Mouse (Mus musculus) limb, embryonic 10.5 days (tissue): Measurements from ENCODE around the gene Ppp1r35. TPM values are rescaled to one million over a fixed set of nuclear protein-coding genes. Genes with fewer than 3 reads are reported as not detected.
A peak's percentile ranks its signal among the peaks of the same experiment; 100 is the strongest.
"Not testable (repeated sequence)": the region's sequence is repeated elsewhere in the genome, so short reads cannot be mapped to it uniquely, and the experiment has no call there.

ENCODE experiments used
- DNase-seq: peaks from one replicate; pipeline ENCODE4 v3.0.0-alpha.2; 2017; ENCODE audit warnings: low spot score
- H3K27ac ChIP-seq: fragments of 300-500 bp; sonication (generic); 2 replicates; pipeline ENCODE4 v1.5.1; 2016; ENCODE audit warnings: mild to moderate bottlenecking
- H3K27me3 ChIP-seq: fragments of 300-500 bp; sonication (generic); 2 replicates; pipeline ENCODE4 v1.6.1; 2016; ENCODE audit warnings: low read depth, mild to moderate bottlenecking; ENCODE audit not compliant: poor library complexity, severe bottlenecking
- H3K36me3 ChIP-seq: fragments of 300-500 bp; sonication (generic); 2 replicates; pipeline ENCODE4 v1.6.1; 2016; ENCODE audit warnings: mild to moderate bottlenecking, moderate library complexity
- H3K4me1 ChIP-seq: fragments of 300-500 bp; sonication (generic); 2 replicates; pipeline ENCODE4 v1.6.1; 2016
- H3K4me3 ChIP-seq: fragments of 300-500 bp; sonication (generic); 2 replicates; pipeline ENCODE4 v1.5.1; 2016; ENCODE audit warnings: mild to moderate bottlenecking, moderate library complexity
- H3K9me3 ChIP-seq: fragments of 300-500 bp; sonication (generic); replicated peaks from 2 replicates; pipeline ENCODE4 v1.6.1; 2016; ENCODE audit warnings: mild to moderate bottlenecking
- WGBS: fragments of 180-500 bp; shearing (Covaris S2); methylation state at CpG from one replicate; pipeline ENCODE4 v1.1.7; 2016; 5-methylcytosine and 5-hydroxymethylcytosine counted together
- polyA plus RNA-seq: library from polyadenylated mRNA; unstranded; fragments of >200 nt; fragmentation: Nextera tagmentation; extraction: Ambion mirVana; gene quantifications from 2 replicates; pipeline ENCODE4 v1.2.1, GENCODE M21; 2016

The Ppp1r35 gene
- polyA plus RNA-seq, 1 experiment from 2014 or later = 49.5 TPM

GRCm38 (mm10) chr5:137745214-137746171, 33.2 kb upstream of the Ppp1r35 start, which contains the start of gene Tsc22d4:
TSS of gene Tsc22d4 (plus strand) at chr5:137745730.
- Histone ChIP-seq H3K4me3 (peak within 1 kb of the TSS; percentile 81), H3K36me3 (peaks cover 10% of the 10 kb centered on the region), H3K27me3 (no peaks in the 10 kb centered on the region), H3K9me3 (no peaks in the 10 kb centered on the region), H3K4me1 (peaks cover 59% of the 10 kb centered on the region), H3K27ac (peak within 1 kb of the TSS; percentile 88)
- 7% methylated on average over 28 of the region's 28 CpGs for WGBS
- peak; percentile 92 for DNase-seq

- no peaks in the 10 kb centered on the region for H3K9me3 ChIP-seq
- peaks cover 18% of the 10 kb centered on the region for H3K36me3 ChIP-seq
- DNase-seq = peak; percentile 81
- peak overlapping the region; percentile 81 for H3K4me3 ChIP-seq
- H3K4me1 ChIP-seq = peaks cover 50% of the 10 kb centered on the region
- 0% methylated on average over 20 of the region's 20 CpGs for WGBS
- no peaks in the 10 kb centered on the region for H3K27me3 ChIP-seq
- peak overlapping the region; percentile 88 for H3K27ac ChIP-seq
Observed at GRCm38 (mm10) chr5:137746282-137746850, 32.3 kb upstream of the Ppp1r35 start.

GRCm38 (mm10) chr5:137746851-137747325, 31.8 kb upstream of the Ppp1r35 start:
- Histone ChIP-seq H3K4me3 (peak overlapping the region; percentile 81), H3K4me1 (peaks cover 45% of the 10 kb centered on the region), H3K9me3 (no peaks in the 10 kb centered on the region), H3K27ac (peak overlapping the region; percentile 88), H3K27me3 (no peaks in the 10 kb centered on the region), H3K36me3 (peaks cover 24% of the 10 kb centered on the region)
- peak; percentile 57 for DNase-seq
- WGBS = under 1% methylated on average over 16 of the region's 16 CpGs

- DNase-seq = peak; percentile 54
- no peaks in the 10 kb centered on the region for H3K27me3 ChIP-seq
- H3K36me3 ChIP-seq = peaks cover 29% of the 10 kb centered on the region
- WGBS = 5% methylated on average over 26 of the region's 26 CpGs
- H3K27ac ChIP-seq = peak overlapping the region; percentile 88
- no peaks in the 10 kb centered on the region for H3K9me3 ChIP-seq
- peaks cover 43% of the 10 kb centered on the region for H3K4me1 ChIP-seq
- peak overlapping the region; percentile 81 for H3K4me3 ChIP-seq
Observed at GRCm38 (mm10) chr5:137747326-137747961, 31.2 kb upstream of the Ppp1r35 start.

GRCm38 (mm10) chr5:137748130-137748770, 30.4 kb upstream of the Ppp1r35 start:
- no peaks in the 10 kb centered on the region for H3K27me3 ChIP-seq
- H3K4me1 ChIP-seq = peaks cover 46% of the 10 kb centered on the region
- no peaks in the 10 kb centered on the region for H3K9me3 ChIP-seq
- H3K27ac ChIP-seq = peak overlapping the region; percentile 88
- DNase-seq = peak; percentile 46
- H3K36me3 ChIP-seq = peaks cover 36% of the 10 kb centered on the region
- WGBS = 32% methylated on average over 5 of the region's 5 CpGs
- peak overlapping the region; percentile 81 for H3K4me3 ChIP-seq

GRCm38 (mm10) chr5:137749196-137749836, 29.3 kb upstream of the Ppp1r35 start:
- Histone ChIP-seq H3K27me3 (no peaks in the 10 kb centered on the region), H3K4me3 (peak overlapping the region; percentile 81; the same call in 1 of the 2 replicates), H3K27ac (peak overlapping the region; percentile 63), H3K36me3 (peaks cover 47% of the 10 kb centered on the region), H3K9me3 (no peaks in the 10 kb centered on the region), H3K4me1 (peaks cover 46% of the 10 kb centered on the region)
- WGBS = 59% methylated on average over 6 of the region's 6 CpGs
- no peak for DNase-seq

GRCm38 (mm10) chr5:137750212-137750611, 28.4 kb upstream of the Ppp1r35 start:
- Histone ChIP-seq H3K4me1 (peaks cover 45% of the 10 kb centered on the region), H3K36me3 (peaks cover 50% of the 10 kb centered on the region)
- not testable (repeated sequence) for H3K27ac ChIP-seq, DNase-seq, H3K4me3 ChIP-seq, H3K27me3 ChIP-seq, H3K9me3 ChIP-seq
- WGBS = 92% methylated on average over 8 of the region's 8 CpGs

- no peak overlapping the region for H3K27ac ChIP-seq
- no peaks in the 10 kb centered on the region for H3K9me3 ChIP-seq
- H3K4me1 ChIP-seq = peaks cover 36% of the 10 kb centered on the region
- no peaks in the 10 kb centered on the region for H3K27me3 ChIP-seq
- H3K36me3 ChIP-seq = peaks cover 62% of the 10 kb centered on the region
- 93% methylated on average over 13 of the region's 13 CpGs for WGBS
- DNase-seq = no peak
- no peak overlapping the region for H3K4me3 ChIP-seq
Observed at GRCm38 (mm10) chr5:137751221-137751887, 27.3 kb upstream of the Ppp1r35 start.

- no peak overlapping the region for H3K27ac ChIP-seq
- peaks cover 68% of the 10 kb centered on the region for H3K36me3 ChIP-seq
- H3K4me3 ChIP-seq = no peak overlapping the region
- H3K9me3 ChIP-seq = no peaks in the 10 kb centered on the region
- H3K4me1 ChIP-seq = peaks cover 30% of the 10 kb centered on the region
- WGBS = 88% methylated on average over 6 of the region's 6 CpGs
- DNase-seq = no peak
- no peaks in the 10 kb centered on the region for H3K27me3 ChIP-seq
Observed at GRCm38 (mm10) chr5:137751988-137752387, 26.7 kb upstream of the Ppp1r35 start.

GRCm38 (mm10) chr5:137753111-137753832, 25.4 kb upstream of the Ppp1r35 start:
- Histone ChIP-seq H3K9me3 (no peaks in the 10 kb centered on the region), H3K36me3 (peaks cover 75% of the 10 kb centered on the region), H3K27ac (no peak overlapping the region), H3K4me3 (no peak overlapping the region), H3K4me1 (peaks cover 17% of the 10 kb centered on the region), H3K27me3 (no peaks in the 10 kb centered on the region)
- DNase-seq = no peak
- WGBS = 76% methylated on average over 13 of the region's 13 CpGs

GRCm38 (mm10) chr5:137755425-137755824, 23.2 kb upstream of the Ppp1r35 start:
- no peak for DNase-seq
- no peak overlapping the region for H3K27ac ChIP-seq
- H3K27me3 ChIP-seq = no peaks in the 10 kb centered on the region
- H3K4me3 ChIP-seq = no peak overlapping the region
- peaks cover 7% of the 10 kb centered on the region for H3K4me1 ChIP-seq
- peaks cover 86% of the 10 kb centered on the region for H3K36me3 ChIP-seq
- H3K9me3 ChIP-seq = no peaks in the 10 kb centered on the region
- 87% methylated on average over 5 of the region's 5 CpGs for WGBS
